Mouse (Mus musculus) spleen, postnatal 4 days (tissue): ENCODE data around the gene Olfr1105.

Experiments used
- DNase-seq, 2 experiments: peaks; one replicate each; pipeline ENCODE4 v3.0.0; 2022; ENCODE audit warnings: low spot score in 2 of 2

Olfr1105 gene

GRCm38 (mm10) chr2:87036431-87036830 lies at the start of gene Olfr1105:
Olfr1105 (minus strand) TSS chr2:87036531.
- DNase-seq, result no peak

GRCm38 (mm10) chr2:87075717-87076116 lies 39.4 kb upstream of the Olfr1105 start, which contains the start of gene Olfr1107:
Olfr1107 (minus strand) TSS chr2:87075817.
- DNase-seq, result no peak

GRCm38 (mm10) chr2:87052173-87052572 lies 15.8 kb upstream of the Olfr1105 start, which contains the start of gene Olfr1106:
Olfr1106 (minus strand) TSS chr2:87052273.
- no peak for DNase-seq

GRCm38 (mm10) chr2:87026980-87027379 lies 9.4 kb downstream of the Olfr1105 start, which contains the start of gene Olfr1104:
Olfr1104 (minus strand) TSS chr2:87027080.
- DNase-seq, result no peak

- DNase-seq, result no peak
Observed at GRCm38 (mm10) chr2:86998098-86998497, 38.2 kb downstream of the Olfr1105 start, which contains the start of gene Olfr1102. Olfr1102 (plus strand) TSS chr2:86998398.

GRCm38 (mm10) chr2:86991121-86991520 lies 45.2 kb downstream of the Olfr1105 start, which contains the start of gene Olfr1101:
Olfr1101 (minus strand) TSS chr2:86991221.
- no peak for DNase-seq
